Mouse (Mus musculus) layer of hippocampus, adult 9-11 months (tissue): ENCODE measurements around the gene Aplf.
A peak's percentile ranks its signal among the peaks of the same experiment; 100 is the strongest.

ENCODE experiments used
- DNase-seq: peaks from one replicate; pipeline ENCODE4 v3.0.0; 2022

The Aplf gene

GRCm38 (mm10) chr6:87623151-87623550 is 48.8 kb downstream of the Aplf start:
- DNase-seq: no peak

DNA sequence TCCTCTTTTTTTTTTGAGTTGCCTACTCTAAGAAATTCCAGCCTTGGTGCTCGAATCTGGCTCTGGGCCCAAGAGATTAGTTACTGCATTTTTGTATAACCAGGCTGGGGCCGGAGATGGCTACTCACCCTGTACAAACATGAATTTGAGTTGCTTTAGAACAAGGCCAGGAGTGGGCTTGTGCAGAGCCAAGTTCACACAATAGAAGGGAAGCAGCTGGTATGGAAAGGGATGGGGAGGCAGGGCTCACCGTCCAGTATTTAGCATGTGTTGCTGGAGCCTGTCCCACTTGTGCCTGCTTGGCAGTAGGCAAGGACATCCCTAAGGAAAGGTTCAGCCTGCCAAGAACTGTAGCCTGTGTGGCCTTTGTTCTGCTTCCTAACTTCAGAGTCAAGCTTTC is 50.7 kb downstream of the Aplf start:
- DNase-seq: no peak

DNA sequence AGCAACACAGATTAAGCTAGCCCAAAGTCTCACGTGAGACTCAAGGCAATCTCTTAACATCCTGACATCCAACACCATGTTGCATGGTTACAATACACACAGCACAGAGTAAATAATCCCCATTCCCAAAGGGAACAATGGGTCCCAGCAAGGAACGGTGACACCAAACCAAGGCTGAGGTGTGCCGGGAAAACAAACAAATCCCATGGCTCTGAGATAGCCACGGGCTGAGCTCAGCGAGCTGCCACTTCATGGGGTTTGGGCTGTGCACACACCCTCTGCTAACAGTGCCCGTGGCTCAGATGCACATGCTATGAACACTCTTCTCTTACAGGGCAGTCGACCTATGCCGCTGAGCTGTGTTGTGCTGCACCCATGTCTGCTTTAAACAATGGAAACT is 54.0 kb downstream of the Aplf start:
- no peak for DNase-seq

DNA sequence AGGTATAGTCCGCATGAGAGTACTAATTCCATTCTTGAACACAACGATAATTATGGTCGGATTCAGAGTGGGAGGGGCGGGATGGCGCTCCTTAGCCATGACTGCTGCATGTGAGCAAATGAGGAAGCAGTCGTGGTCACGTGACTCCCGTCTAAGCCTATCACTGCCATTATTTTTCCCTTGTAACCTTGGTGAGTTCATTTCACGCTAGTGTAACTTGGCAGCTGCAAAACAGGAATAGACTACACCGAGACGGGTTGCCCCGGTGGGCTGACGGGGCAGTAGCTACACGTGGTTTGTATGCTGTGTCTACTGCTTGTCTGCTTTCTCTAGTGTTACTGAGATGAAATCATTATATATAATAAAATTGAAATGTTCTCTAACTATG is 56.3 kb downstream of the Aplf start:
- DNase-seq: no peak

GRCm38 (mm10) chr6:87614794-87615695 is 56.9 kb downstream of the Aplf start:
- DNase-seq: no peak

- peak; percentile 15 for DNase-seq
Observed at GRCm38 (mm10) chr6:87599825-87600224, 72.2 kb downstream of the Aplf start.

DNA sequence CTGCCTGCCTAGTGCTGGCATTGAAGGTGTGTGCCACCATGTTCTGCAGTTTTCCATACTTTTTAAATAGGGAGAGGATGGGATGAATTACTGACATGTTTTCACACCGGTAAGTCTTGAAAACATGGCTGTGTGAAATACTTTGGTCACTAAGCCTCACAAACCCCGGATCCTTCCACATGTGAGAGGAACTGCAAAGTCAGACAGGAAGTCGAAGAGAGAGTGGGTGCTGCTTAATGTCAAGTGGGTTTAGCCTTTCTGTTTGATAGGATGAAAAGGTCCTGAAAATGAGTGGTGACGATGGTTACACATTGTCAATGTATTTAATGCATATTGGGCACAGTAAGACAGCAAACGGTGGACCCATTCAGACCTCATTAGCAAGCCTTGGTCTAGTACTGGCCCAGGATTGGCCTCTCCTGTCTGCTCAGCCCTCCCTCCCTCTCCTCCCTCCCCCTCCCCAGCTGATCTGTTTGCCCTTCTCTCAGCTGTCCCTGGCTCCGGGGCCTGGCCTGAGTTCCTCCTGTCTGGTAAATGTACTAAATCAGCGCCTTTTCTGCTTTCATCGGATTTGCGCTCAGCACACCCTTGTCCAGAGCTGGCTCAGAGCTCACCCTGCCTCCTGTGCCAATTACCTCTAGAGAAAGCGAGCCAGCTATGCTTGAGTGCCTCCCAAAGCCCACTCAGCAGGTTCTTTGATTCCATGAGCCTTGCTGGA is 74.7 kb downstream of the Aplf start:
- no peak for DNase-seq

GRCm38 (mm10) chr6:87594188-87594587 is 77.8 kb downstream of the Aplf start:
- DNase-seq: no peak

- DNase-seq: no peak
Observed at GRCm38 (mm10) chr6:87590394-87591281, 81.4 kb downstream of the Aplf start, which contains the start of gene Prokr1. Gene Prokr1 (minus strand): TSS chr6:87590743.

DNA sequence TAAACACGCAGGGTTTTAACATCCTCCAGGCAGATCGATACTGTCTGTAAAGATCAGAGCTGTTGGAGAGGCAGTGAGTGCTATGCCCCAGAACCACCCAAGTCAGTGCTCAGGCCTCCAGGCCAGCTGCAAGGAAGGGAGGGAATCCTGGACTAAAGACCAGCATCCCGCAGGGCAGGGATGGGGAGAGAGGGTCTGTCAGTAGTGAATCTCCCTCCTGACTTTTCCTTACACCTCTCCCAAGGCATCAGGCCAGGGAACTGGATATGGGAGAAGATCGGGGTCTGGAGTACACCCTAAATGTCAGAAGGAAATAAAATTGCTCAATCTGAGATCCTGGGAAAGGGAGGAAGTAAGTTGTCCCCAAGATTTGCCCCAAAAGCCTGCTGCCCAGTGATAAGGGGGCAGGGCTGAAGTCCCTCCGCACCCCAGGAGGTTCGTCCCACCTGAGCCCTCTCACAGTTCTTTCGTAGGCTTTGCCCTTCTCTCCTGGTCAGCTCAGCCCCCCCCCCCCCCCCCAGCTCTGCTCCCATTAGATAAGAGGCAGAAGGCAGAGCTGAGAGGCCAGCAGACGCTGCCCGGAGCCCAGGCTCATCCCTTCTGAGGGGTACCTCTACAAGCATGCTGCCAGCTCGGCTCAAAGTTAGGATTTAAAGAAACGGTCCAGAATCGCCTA is 82.1 kb downstream of the Aplf start:
- DNase-seq: no peak

DNA sequence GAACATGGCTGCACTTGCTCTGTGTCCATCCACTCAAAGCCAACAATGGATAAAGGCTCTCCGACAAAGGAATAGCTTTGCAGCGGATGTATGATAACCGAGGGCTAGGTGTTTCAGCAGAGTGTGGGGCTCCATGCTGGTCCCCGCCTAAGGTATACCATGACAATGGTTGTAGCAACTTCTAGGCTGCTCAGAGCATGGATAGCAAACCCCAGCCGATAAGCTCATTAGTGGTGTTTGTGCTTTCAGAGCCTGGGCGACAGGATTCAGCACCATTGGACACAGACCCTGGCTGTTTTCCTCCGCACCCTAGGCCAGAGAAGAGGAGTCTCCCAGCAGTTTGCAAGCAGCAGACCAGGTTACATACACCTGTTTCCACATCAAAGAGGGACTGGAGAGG is 88.0 kb downstream of the Aplf start:
- DNase-seq: no peak

GRCm38 (mm10) chr6:87583183-87583611 is 88.8 kb downstream of the Aplf start:
- no peak for DNase-seq

DNA sequence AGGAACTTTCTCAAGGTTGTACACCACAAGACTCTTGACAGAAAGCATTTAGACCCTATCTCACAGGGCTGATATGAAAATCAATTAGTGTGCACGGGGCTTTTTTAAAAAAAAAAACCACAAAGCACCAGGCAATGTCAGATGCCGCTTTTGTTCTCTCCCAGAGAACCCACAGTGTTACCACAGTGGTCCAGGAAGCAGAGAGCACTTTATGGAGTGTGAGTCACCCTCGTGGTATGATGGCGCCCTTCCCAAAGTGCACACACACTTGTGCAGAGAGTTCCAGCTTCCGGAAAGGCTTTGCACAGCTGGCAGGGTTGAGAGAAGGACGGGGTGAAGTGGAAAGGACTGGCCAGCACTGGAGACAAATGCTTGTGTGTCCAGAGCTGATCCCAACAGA is 89.5 kb downstream of the Aplf start:
- no peak for DNase-seq

DNA sequence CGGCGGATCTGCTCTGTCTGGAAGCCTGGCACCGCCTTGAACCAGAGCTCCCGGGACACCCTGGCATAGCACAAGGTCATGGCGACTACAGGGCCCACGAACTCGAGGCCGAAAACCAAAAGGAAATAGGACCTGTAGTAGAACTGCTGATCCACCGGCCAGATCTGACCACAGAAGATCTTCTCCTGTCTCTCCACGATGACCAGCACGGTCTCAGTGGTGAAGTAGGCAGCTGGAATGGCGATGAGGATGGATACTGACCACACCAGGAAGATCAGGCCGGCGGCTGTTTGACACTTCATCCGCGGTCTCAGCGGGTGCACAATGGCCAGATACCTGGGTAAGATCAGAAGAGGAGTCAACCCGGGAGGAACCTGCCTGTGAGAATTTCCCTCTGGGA is 90.4 kb downstream of the Aplf start:
- no peak for DNase-seq

DNA sequence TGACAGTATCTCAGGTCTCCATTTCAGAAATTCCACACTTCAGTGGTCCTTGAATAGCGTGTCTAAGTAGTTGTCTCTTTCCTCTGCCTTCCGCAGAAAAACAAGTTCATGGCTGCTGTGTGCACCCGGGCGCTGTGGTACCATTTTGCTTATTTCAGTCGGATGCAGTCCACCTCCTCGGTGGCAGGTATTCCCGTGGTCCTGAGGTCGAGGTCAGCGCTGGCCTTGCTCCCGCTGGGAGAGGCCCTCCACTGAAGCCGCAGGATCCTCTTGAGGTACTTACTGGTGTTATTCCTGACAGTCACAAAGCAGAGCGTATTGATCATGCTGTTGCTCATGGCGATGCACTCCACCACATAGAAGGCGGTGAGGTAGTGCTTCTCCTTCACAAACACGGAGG is 90.9 kb downstream of the Aplf start:
- DNase-seq: no peak
